Mouse (Mus musculus): ENCODE results near the gene Mtg2.

Mtg2 gene

DNA sequence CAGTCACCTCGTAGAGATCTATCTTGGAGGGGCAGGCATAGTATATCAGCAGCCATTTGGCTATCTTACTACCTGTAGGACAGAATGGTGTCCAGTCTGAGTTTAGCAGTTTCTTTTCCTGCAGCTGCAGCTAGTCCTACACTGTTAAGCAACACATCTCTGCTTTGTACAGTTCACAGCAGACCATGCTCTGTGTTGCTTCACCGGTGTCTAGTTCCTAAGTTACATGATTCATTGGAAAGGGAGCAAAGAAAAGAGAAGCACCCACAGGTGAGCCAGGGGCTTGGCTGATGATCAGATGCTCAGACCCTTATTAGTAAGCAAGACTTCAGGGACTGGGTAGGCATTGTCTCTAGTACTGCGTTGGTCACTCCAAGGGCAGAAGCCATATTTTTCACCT, 63.5 kb downstream of the Mtg2 start:
- intact Hi-C loops (cut with DNase I) = no loop called here

DNA sequence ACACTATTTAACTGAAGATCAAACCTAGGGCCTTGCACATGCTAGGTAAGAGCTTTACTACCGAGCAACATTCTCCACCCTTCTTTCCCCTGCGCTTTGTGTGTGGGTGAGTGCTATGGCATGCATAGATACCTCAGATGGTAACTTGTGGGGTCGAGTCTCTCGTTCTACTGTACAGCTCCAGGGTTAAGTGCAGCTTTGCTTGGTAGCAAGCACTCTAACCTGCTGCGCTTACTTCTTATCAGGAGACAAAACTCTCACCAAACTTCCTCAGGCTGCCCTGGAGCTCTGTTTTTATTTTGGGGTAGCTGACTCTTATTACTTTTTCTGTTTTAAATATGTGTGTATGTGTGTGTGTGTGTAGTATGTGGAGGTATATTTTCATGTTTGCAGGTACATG, 65.0 kb downstream of the Mtg2 start:
- intact Hi-C loops (cut with DNase I) = no loop called here
